Mouse (Mus musculus) stomach, embryonic 16.5 days (tissue): ENCODE data around the gene Zfp385a. TPM values are rescaled to one million over a fixed set of nuclear protein-coding genes. Genes with fewer than 3 reads are reported as not detected.
A peak's percentile ranks its signal among the peaks of the same experiment; 100 is the strongest.

ENCODE experiments used
- ATAC-seq: fragments of 200-750 bp; cut with Nextera tagmentation; 2 replicates; pipeline ENCODE4 v1.8.0; 2017; ENCODE audit warnings: moderate number of reproducible peaks, moderate TSS enrichment; ENCODE audit not compliant: insufficient read depth, low FRiP score
- H3K27ac ChIP-seq: fragments of 300-500 bp; sonication (generic); 2 replicates; pipeline ENCODE4 v1.5.1; 2014; ENCODE audit warnings: low read length
- H3K27me3 ChIP-seq: fragments of 300-500 bp; sonication (generic); 2 replicates; pipeline ENCODE4 v1.6.1; 2014; ENCODE audit warnings: low read length, control low read depth, mixed read lengths; ENCODE audit not compliant: control insufficient read depth, insufficient read depth
- H3K36me3 ChIP-seq: fragments of 300-500 bp; sonication (generic); 2 replicates; pipeline ENCODE4 v1.6.1; 2014; ENCODE audit warnings: low read length; ENCODE audit not compliant: control insufficient read depth, insufficient read depth
- H3K4me1 ChIP-seq: fragments of 300-500 bp; sonication (generic); 2 replicates; pipeline ENCODE4 v1.6.1; 2014; ENCODE audit warnings: low read length, control low read depth, mixed read lengths; ENCODE audit not compliant: control insufficient read depth, insufficient read depth
- H3K4me2 ChIP-seq: fragments of 300-500 bp; sonication (generic); 2 replicates; pipeline ENCODE4 v1.6.1; 2014; ENCODE audit warnings: low read depth, low read length, mixed read lengths
- H3K4me3 ChIP-seq: fragments of 300-500 bp; sonication (generic); replicated peaks from 2 replicates; pipeline ENCODE4 v1.5.1; 2014; ENCODE audit warnings: mild to moderate bottlenecking, low read length
- H3K9ac ChIP-seq: fragments of 300-500 bp; sonication (generic); 2 replicates; pipeline ENCODE4 v1.6.1; 2014; ENCODE audit warnings: low read length
- H3K9me3 ChIP-seq: fragments of 300-500 bp; sonication (generic); replicated peaks from 2 replicates; pipeline ENCODE4 v1.6.1; 2016; ENCODE audit warnings: low read length, control low read depth; ENCODE audit not compliant: control insufficient read depth
- WGBS: fragments of 180-500 bp; shearing (Covaris S2); extraction: QIAGEN DNeasy Blood & Tissue Kit; methylation state at CpG from one replicate; pipeline ENCODE4 v1.1.7; 2014; 5-methylcytosine and 5-hydroxymethylcytosine counted together
- polyA plus RNA-seq: library from polyadenylated mRNA; unstranded; fragments of >200 nt; fragmentation: Nextera tagmentation; extraction: Ambion mirVana; gene quantifications from 2 replicates; pipeline ENCODE4 v1.2.1, GENCODE M21; 2015

Zfp385a gene
- polyA plus RNA-seq, 1 experiment from 2014 or later, result 6.9 TPM

GRCm38 (mm10) chr15:103302341-103303021, 37.4 kb downstream of the Zfp385a start:
- peak overlapping the region; percentile 47; the same call in 1 of the 2 replicates for H3K9ac ChIP-seq
- no peaks in the 10 kb centered on the region for H3K9me3 ChIP-seq
- H3K36me3 ChIP-seq, result no peaks in the 10 kb centered on the region
- peak overlapping the region; percentile 73 for H3K27ac ChIP-seq
- H3K4me1 ChIP-seq, result peaks cover 65% of the 10 kb centered on the region
- no peak overlapping the region for H3K4me2 ChIP-seq
- no peak overlapping the region for H3K4me3 ChIP-seq
- no peaks in the 10 kb centered on the region for H3K27me3 ChIP-seq
- WGBS, result 25% methylated on average over 6 of the region's 6 CpGs
- ATAC-seq, result no peak

GRCm38 (mm10) chr15:103301547-103302340, 38.1 kb downstream of the Zfp385a start:
- H3K9me3 ChIP-seq, result no peaks in the 10 kb centered on the region
- no peaks in the 10 kb centered on the region for H3K36me3 ChIP-seq
- H3K27ac ChIP-seq, result peak overlapping the region; percentile 73
- no peak overlapping the region for H3K4me2 ChIP-seq
- H3K27me3 ChIP-seq, result no peaks in the 10 kb centered on the region
- peak overlapping the region; percentile 47; the same call in 1 of the 2 replicates for H3K9ac ChIP-seq
- no peak overlapping the region for H3K4me3 ChIP-seq
- ATAC-seq, result no peak
- 33% methylated on average over 5 of the region's 5 CpGs for WGBS
- peaks cover 61% of the 10 kb centered on the region for H3K4me1 ChIP-seq

- ATAC-seq, result no peak
- Histone ChIP-seq H3K4me2 (no peak overlapping the region), H3K27me3 (no peaks in the 10 kb centered on the region), H3K36me3 (no peaks in the 10 kb centered on the region), H3K27ac (peak overlapping the region; percentile 73), H3K9me3 (no peaks in the 10 kb centered on the region), H3K9ac (no peak overlapping the region), H3K4me1 (peaks cover 54% of the 10 kb centered on the region), H3K4me3 (no peak overlapping the region)
- 31% methylated on average over 2 of the region's 2 CpGs for WGBS
Measured at GRCm38 (mm10) chr15:103301046-103301445, 38.8 kb downstream of the Zfp385a start.

- Histone ChIP-seq H3K4me1 (peaks cover 49% of the 10 kb centered on the region), H3K27ac (peak overlapping the region; percentile 73), H3K4me3 (0 out of 2 replicates have a peak overlapping the region, but pooled peaks have one; percentile 4), H3K9ac (peak overlapping the region; percentile 44; the same call in 1 of the 2 replicates), H3K4me2 (peak overlapping the region; percentile 41), H3K27me3 (no peaks in the 10 kb centered on the region), H3K9me3 (no peaks in the 10 kb centered on the region), H3K36me3 (no peaks in the 10 kb centered on the region)
- WGBS, result 26% methylated on average over 2 of the region's 2 CpGs
- ATAC-seq, result no peak
Measured at GRCm38 (mm10) chr15:103300560-103300959, 39.3 kb downstream of the Zfp385a start.

GRCm38 (mm10) chr15:103300067-103300471, 39.8 kb downstream of the Zfp385a start:
- WGBS, result 17% methylated on average over 18 of the region's 18 CpGs
- ATAC-seq, result peak; percentile 4; the same call in 1 of the 2 replicates
- H3K36me3 ChIP-seq, result no peaks in the 10 kb centered on the region

GRCm38 (mm10) chr15:103299644-103300043, 40.2 kb downstream of the Zfp385a start:
- 52% methylated on average over 8 of the region's 8 CpGs for WGBS
- 0 out of 2 replicates have a peak overlapping the region, but pooled peaks have one; percentile 44 for H3K9ac ChIP-seq
- no peaks in the 10 kb centered on the region for H3K36me3 ChIP-seq
- H3K27me3 ChIP-seq, result no peaks in the 10 kb centered on the region
- no peak overlapping the region for H3K4me3 ChIP-seq
- 0 out of 2 replicates have a peak, but pooled peaks have one; percentile 3 for ATAC-seq
- H3K27ac ChIP-seq, result peak overlapping the region; percentile 73
- H3K9me3 ChIP-seq, result no peaks in the 10 kb centered on the region
- peak overlapping the region; percentile 41 for H3K4me2 ChIP-seq
- peaks cover 48% of the 10 kb centered on the region for H3K4me1 ChIP-seq

More at GRCm38 (mm10) chr15:103300067-103300471, 39.8 kb downstream of the Zfp385a start:
- H3K9ac ChIP-seq, result 0 out of 2 replicates have a peak overlapping the region, but pooled peaks have one; percentile 44
- H3K4me2 ChIP-seq, result peak overlapping the region; percentile 41
- no peaks in the 10 kb centered on the region for H3K27me3 ChIP-seq
- peaks cover 49% of the 10 kb centered on the region for H3K4me1 ChIP-seq
- peak overlapping the region; percentile 73 for H3K27ac ChIP-seq
- 0 out of 2 replicates have a peak overlapping the region, but pooled peaks have one; percentile 4 for H3K4me3 ChIP-seq
- no peaks in the 10 kb centered on the region for H3K9me3 ChIP-seq

- H3K4me2 ChIP-seq, result no peak overlapping the region
- no peak overlapping the region for H3K9ac ChIP-seq
- H3K36me3 ChIP-seq, result no peaks in the 10 kb centered on the region
- peak overlapping the region; percentile 73 for H3K27ac ChIP-seq
- no peak for ATAC-seq
- H3K27me3 ChIP-seq, result no peaks in the 10 kb centered on the region
- no peaks in the 10 kb centered on the region for H3K9me3 ChIP-seq
- peaks cover 42% of the 10 kb centered on the region for H3K4me1 ChIP-seq
- WGBS, result 74% methylated on average over 5 of the region's 5 CpGs
- no peak overlapping the region for H3K4me3 ChIP-seq
Measured at GRCm38 (mm10) chr15:103298861-103299616, 40.9 kb downstream of the Zfp385a start.

- Histone ChIP-seq H3K9me3 (no peaks in the 10 kb centered on the region), H3K4me3 (no peak overlapping the region), H3K4me1 (peaks cover 33% of the 10 kb centered on the region), H3K9ac (no peak overlapping the region), H3K27ac (no peak overlapping the region), H3K27me3 (no peaks in the 10 kb centered on the region), H3K36me3 (0 out of 2 replicates have a peak, but pooled peaks cover 6% of the 10 kb centered on the region), H3K4me2 (no peak overlapping the region)
- whole genome bisulfite sequencing, result 75% methylated on average over 3 of the region's 3 CpGs
- no peak for ATAC-seq
Measured at GRCm38 (mm10) chr15:103298026-103298425, 41.9 kb downstream of the Zfp385a start.
